Mouse (Mus musculus): Measurements from ENCODE around the gene Selenow. TPM values are rescaled to one million over a fixed set of nuclear protein-coding genes. Genes with fewer than 3 reads are reported as not detected.

Selenow gene
- polyA plus RNA-seq, 1 experiment from 2014 or later: 739 TPM

GRCm38 (mm10) chr7:15933437-15934359, 11.5 kb upstream of the Selenow start:
- H3K4me1 ChIP-seq (ENCODE audit: control insufficient read depth, insufficient read depth, low read length): no peaks in the 10 kb centered on the region
- no peak overlapping the region for H3K9ac ChIP-seq (ENCODE audit: low read length)
- whole genome bisulfite sequencing: 56% methylated on average over 16 of the region's 16 CpGs
- H3K4me3 ChIP-seq (replicated peaks; ENCODE audit: low read length): no peak overlapping the region
- H3K36me3 ChIP-seq (ENCODE audit: control insufficient read depth, insufficient read depth, low read length): peaks cover 17% of the 10 kb centered on the region
- H3K4me2 ChIP-seq (ENCODE audit: low read depth, low read length): no peak overlapping the region
- peak; percentile 58; the same call in 1 of the 2 replicates for ATAC-seq (ENCODE audit: insufficient read depth, low FRiP score)
- H3K27me3 ChIP-seq (ENCODE audit: control insufficient read depth, insufficient read depth, low read length): no peaks in the 10 kb centered on the region
- H3K27ac ChIP-seq (ENCODE audit: low read length): peak overlapping the region; percentile 28
- H3K9me3 ChIP-seq (replicated peaks; ENCODE audit: control insufficient read depth, low read length): no peaks in the 10 kb centered on the region

GRCm38 (mm10) chr7:15931635-15932034, 9.4 kb upstream of the Selenow start:
- Histone ChIP-seq H3K4me1 (ENCODE audit: control insufficient read depth, insufficient read depth, low read length) (no peaks in the 10 kb centered on the region), H3K4me3 (replicated peaks; ENCODE audit: low read length) (no peak overlapping the region), H3K27ac (ENCODE audit: low read length) (no peak overlapping the region), H3K27me3 (ENCODE audit: control insufficient read depth, insufficient read depth, low read length) (no peaks in the 10 kb centered on the region), H3K4me2 (ENCODE audit: low read depth, low read length) (no peak overlapping the region), H3K9ac (ENCODE audit: low read length) (no peak overlapping the region), H3K9me3 (replicated peaks; ENCODE audit: control insufficient read depth, low read length) (no peaks in the 10 kb centered on the region), H3K36me3 (ENCODE audit: control insufficient read depth, insufficient read depth, low read length) (0 out of 2 replicates have a peak, but pooled peaks cover under 1% of the 10 kb centered on the region)
- WGBS: 59% methylated on average over 3 of the region's 3 CpGs
- no peak for ATAC-seq (ENCODE audit: insufficient read depth, low FRiP score)

DNA sequence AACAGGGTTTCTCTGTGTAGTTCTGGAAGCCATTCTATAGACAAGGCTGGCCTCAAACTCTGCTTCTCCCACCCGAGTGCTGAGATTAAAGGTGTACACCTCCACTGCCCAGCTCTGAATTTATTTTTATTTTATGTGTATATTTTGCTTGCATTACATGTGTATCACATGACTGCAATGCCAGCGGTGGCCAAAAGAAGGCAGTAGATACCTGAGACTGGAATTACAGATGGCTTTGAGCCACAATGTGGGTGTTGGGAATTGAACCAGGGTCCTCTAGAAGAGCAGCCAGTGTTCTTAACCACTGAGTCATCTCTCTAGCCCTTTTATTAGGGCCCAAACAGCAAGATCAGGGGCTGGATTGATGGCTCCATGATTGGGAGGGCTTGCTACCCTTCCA, 8.3 kb upstream of the Selenow start:
- no peak overlapping the region for H3K4me2 ChIP-seq (ENCODE audit: low read depth, low read length)
- WGBS: 67% methylated on average over 2 of the region's 2 CpGs
- H3K9ac ChIP-seq (ENCODE audit: low read length): no peak overlapping the region
- no peak overlapping the region for H3K27ac ChIP-seq (ENCODE audit: low read length)
- no peaks in the 10 kb centered on the region for H3K36me3 ChIP-seq (ENCODE audit: control insufficient read depth, insufficient read depth, low read length)
- H3K9me3 ChIP-seq (replicated peaks; ENCODE audit: control insufficient read depth, low read length): no peaks in the 10 kb centered on the region
- no peaks in the 10 kb centered on the region for H3K4me1 ChIP-seq (ENCODE audit: control insufficient read depth, insufficient read depth, low read length)
- no peaks in the 10 kb centered on the region for H3K27me3 ChIP-seq (ENCODE audit: control insufficient read depth, insufficient read depth, low read length)
- H3K4me3 ChIP-seq (replicated peaks; ENCODE audit: low read length): no peak overlapping the region
- no peak for ATAC-seq (ENCODE audit: insufficient read depth, low FRiP score)

GRCm38 (mm10) chr7:15929910-15930309, 7.7 kb upstream of the Selenow start:
- H3K27ac ChIP-seq (ENCODE audit: low read length): no peak overlapping the region
- 28% methylated on average over 4 of the region's 4 CpGs for WGBS
- no peaks in the 10 kb centered on the region for H3K27me3 ChIP-seq (ENCODE audit: control insufficient read depth, insufficient read depth, low read length)
- H3K4me1 ChIP-seq (ENCODE audit: control insufficient read depth, insufficient read depth, low read length): no peaks in the 10 kb centered on the region
- no peaks in the 10 kb centered on the region for H3K9me3 ChIP-seq (replicated peaks; ENCODE audit: control insufficient read depth, low read length)
- no peak overlapping the region for H3K9ac ChIP-seq (ENCODE audit: low read length)
- no peak overlapping the region for H3K4me2 ChIP-seq (ENCODE audit: low read depth, low read length)
- H3K4me3 ChIP-seq (replicated peaks; ENCODE audit: low read length): no peak overlapping the region
- no peaks in the 10 kb centered on the region for H3K36me3 ChIP-seq (ENCODE audit: control insufficient read depth, insufficient read depth, low read length)
- ATAC-seq (ENCODE audit: insufficient read depth, low FRiP score): peak; percentile 45; the same call in 1 of the 2 replicates

- Histone ChIP-seq H3K9ac (ENCODE audit: low read length) (peak overlapping the region; percentile 87), H3K36me3 (ENCODE audit: control insufficient read depth, insufficient read depth, low read length) (peaks cover 14% of the 10 kb centered on the region; the same call in 1 of the 2 replicates), H3K27ac (ENCODE audit: low read length) (peak overlapping the region; percentile 72), H3K9me3 (replicated peaks; ENCODE audit: control insufficient read depth, low read length) (no peaks in the 10 kb centered on the region), H3K27me3 (ENCODE audit: control insufficient read depth, insufficient read depth, low read length) (no peaks in the 10 kb centered on the region), H3K4me1 (ENCODE audit: control insufficient read depth, insufficient read depth, low read length) (peaks cover 12% of the 10 kb centered on the region), H3K4me3 (replicated peaks; ENCODE audit: low read length) (peak overlapping the region; percentile 89), H3K4me2 (ENCODE audit: low read depth, low read length) (peak overlapping the region; percentile 82)
- WGBS: 0% methylated on average over 10 of the region's 10 CpGs
- ATAC-seq (ENCODE audit: insufficient read depth, low FRiP score): peak; percentile 25
Observed at GRCm38 (mm10) chr7:15921796-15922195, 406 bp downstream of the Selenow start.

DNA sequence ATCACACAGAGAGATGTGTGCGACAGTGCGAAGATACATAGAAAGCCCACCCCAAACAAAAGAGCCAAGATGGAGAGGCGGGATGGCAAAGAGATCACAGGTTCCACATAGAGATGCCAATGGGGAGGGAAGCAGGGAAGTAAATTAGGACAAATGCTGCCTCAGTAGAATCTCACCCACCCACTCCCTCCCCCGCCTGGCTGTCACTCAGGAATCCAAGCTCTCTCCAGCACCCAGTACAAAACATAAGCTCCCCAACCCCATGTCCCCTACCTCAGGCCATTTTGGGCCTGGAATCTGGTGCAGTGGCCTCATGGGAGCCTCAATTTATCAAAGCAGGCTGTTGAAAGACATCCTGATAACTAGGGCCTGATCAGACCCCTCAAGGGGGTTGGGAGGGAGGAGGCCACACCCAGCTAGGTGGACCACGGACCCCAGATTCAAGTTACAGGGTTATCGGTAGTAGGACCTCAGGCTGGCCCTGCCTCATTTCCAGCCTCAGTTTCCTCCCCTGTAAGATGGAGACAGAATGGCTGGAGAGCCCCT, 1.5 kb downstream of the Selenow start:
- peaks cover 12% of the 10 kb centered on the region for H3K4me1 ChIP-seq (ENCODE audit: control insufficient read depth, insufficient read depth, low read length)
- no peaks in the 10 kb centered on the region for H3K27me3 ChIP-seq (ENCODE audit: control insufficient read depth, insufficient read depth, low read length)
- no peaks in the 10 kb centered on the region for H3K9me3 ChIP-seq (replicated peaks; ENCODE audit: control insufficient read depth, low read length)
- no peak for ATAC-seq (ENCODE audit: insufficient read depth, low FRiP score)
- peaks cover 14% of the 10 kb centered on the region; the same call in 1 of the 2 replicates for H3K36me3 ChIP-seq (ENCODE audit: control insufficient read depth, insufficient read depth, low read length)
- H3K4me3 ChIP-seq (replicated peaks; ENCODE audit: low read length): peak overlapping the region; percentile 89
- no peak overlapping the region for H3K27ac ChIP-seq (ENCODE audit: low read length)
- peak overlapping the region; percentile 82 for H3K4me2 ChIP-seq (ENCODE audit: low read depth, low read length)
- H3K9ac ChIP-seq (ENCODE audit: low read length): peak overlapping the region; percentile 87
- 88% methylated on average over 6 of the region's 6 CpGs for WGBS

GRCm38 (mm10) chr7:15919947-15920346, 2.3 kb downstream of the Selenow start:
- H3K4me1 ChIP-seq (ENCODE audit: control insufficient read depth, insufficient read depth, low read length): peaks cover 12% of the 10 kb centered on the region
- no peak overlapping the region for H3K4me3 ChIP-seq (replicated peaks; ENCODE audit: low read length)
- no peak overlapping the region for H3K9ac ChIP-seq (ENCODE audit: low read length)
- no peaks in the 10 kb centered on the region for H3K9me3 ChIP-seq (replicated peaks; ENCODE audit: control insufficient read depth, low read length)
- no peaks in the 10 kb centered on the region for H3K27me3 ChIP-seq (ENCODE audit: control insufficient read depth, insufficient read depth, low read length)
- no peak for ATAC-seq (ENCODE audit: insufficient read depth, low FRiP score)
- H3K4me2 ChIP-seq (ENCODE audit: low read depth, low read length): no peak overlapping the region
- 94% methylated on average over 9 of the region's 9 CpGs for WGBS
- no peak overlapping the region for H3K27ac ChIP-seq (ENCODE audit: low read length)
- H3K36me3 ChIP-seq (ENCODE audit: control insufficient read depth, insufficient read depth, low read length): peaks cover 14% of the 10 kb centered on the region; the same call in 1 of the 2 replicates

- Histone ChIP-seq H3K4me3 (replicated peaks; ENCODE audit: low read length) (no peak overlapping the region), H3K4me1 (ENCODE audit: control insufficient read depth, insufficient read depth, low read length) (peaks cover 12% of the 10 kb centered on the region), H3K36me3 (ENCODE audit: control insufficient read depth, insufficient read depth, low read length) (peaks cover 14% of the 10 kb centered on the region; the same call in 1 of the 2 replicates), H3K27me3 (ENCODE audit: control insufficient read depth, insufficient read depth, low read length) (no peaks in the 10 kb centered on the region), H3K9me3 (replicated peaks; ENCODE audit: control insufficient read depth, low read length) (no peaks in the 10 kb centered on the region), H3K27ac (ENCODE audit: low read length) (no peak overlapping the region), H3K4me2 (ENCODE audit: low read depth, low read length) (no peak overlapping the region), H3K9ac (ENCODE audit: low read length) (no peak overlapping the region)
- ATAC-seq (ENCODE audit: insufficient read depth, low FRiP score): no peak
Observed at GRCm38 (mm10) chr7:15918371-15918770, 3.8 kb downstream of the Selenow start.

GRCm38 (mm10) chr7:15916996-15917395, 5.2 kb downstream of the Selenow start:
- 74% methylated on average over 4 of the region's 4 CpGs for whole genome bisulfite sequencing
- Histone ChIP-seq H3K4me1 (ENCODE audit: control insufficient read depth, insufficient read depth, low read length) (peaks cover 12% of the 10 kb centered on the region), H3K4me2 (ENCODE audit: low read depth, low read length) (no peak overlapping the region), H3K36me3 (ENCODE audit: control insufficient read depth, insufficient read depth, low read length) (peaks cover 14% of the 10 kb centered on the region; the same call in 1 of the 2 replicates), H3K4me3 (replicated peaks; ENCODE audit: low read length) (no peak overlapping the region), H3K9me3 (replicated peaks; ENCODE audit: control insufficient read depth, low read length) (no peaks in the 10 kb centered on the region), H3K9ac (ENCODE audit: low read length) (no peak overlapping the region), H3K27me3 (ENCODE audit: control insufficient read depth, insufficient read depth, low read length) (no peaks in the 10 kb centered on the region), H3K27ac (ENCODE audit: low read length) (no peak overlapping the region)
- no peak for ATAC-seq (ENCODE audit: insufficient read depth, low FRiP score)

All from stomach, embryonic 16.5 days (tissue).